Mouse (Mus musculus) heart, adult 2 months (tissue): ENCODE results near the gene Xrcc5. TPM values are rescaled to one million over a fixed set of nuclear protein-coding genes. Genes with fewer than 3 reads are reported as not detected.
A peak's percentile ranks its signal among the peaks of the same experiment; 100 is the strongest.

Source experiments
- DNase-seq, 2 experiments: peaks; one replicate each; pipeline ENCODE4 v3.0.0; 2021
- H3K27ac ChIP-seq: fragments of 200-600 bp; 2 replicates; pipeline ENCODE4 v1.8.1; 2022
- H3K27me3 ChIP-seq: fragments of 200-500 bp; 2 replicates; pipeline ENCODE4 v1.6.1; 2012; ENCODE audit warnings: mild to moderate bottlenecking, low read length, inconsistent platforms, mixed read lengths; ENCODE audit not compliant: control insufficient read depth, insufficient read depth
- H3K36me3 ChIP-seq: fragments of 200-500 bp; 2 replicates; pipeline ENCODE4 v1.6.1; 2012; ENCODE audit warnings: low read length, inconsistent platforms; ENCODE audit not compliant: control insufficient read depth, insufficient read depth
- H3K4me1 ChIP-seq: fragments of 200-500 bp; 2 replicates; pipeline ENCODE4 v1.6.1; 2011; ENCODE audit warnings: low read length; ENCODE audit not compliant: control insufficient read depth, insufficient read depth
- H3K4me3 ChIP-seq: fragments of 200-600 bp; 2 replicates; pipeline ENCODE4 v1.8.1; 2022
- H3K79me2 ChIP-seq: fragments of 200-500 bp; replicated peaks from 2 replicates; pipeline ENCODE4 v1.6.1; 2012; ENCODE audit warnings: mild to moderate bottlenecking, inconsistent platforms, low read length, moderate library complexity, mixed read lengths; ENCODE audit not compliant: control insufficient read depth, insufficient read depth
- H3K9ac ChIP-seq: fragments of 200-500 bp; 2 replicates; pipeline ENCODE4 v1.6.1; 2012; ENCODE audit warnings: low read depth, mild to moderate bottlenecking, control low read depth, inconsistent platforms, low read length, mixed read lengths
- CTCF ChIP-seq: fragments of 200-600 bp; IDR thresholded peaks from 2 replicates; pipeline ENCODE4 v1.8.1; 2022; ENCODE audit warnings: antibody characterized with exemption, mild to moderate bottlenecking, moderate library complexity
- EP300 ChIP-seq: fragments of 200-500 bp; IDR thresholded peaks from 2 replicates; pipeline ENCODE4 v1.6.1; 2011; ENCODE audit warnings: low read depth, low read length, control low read depth; ENCODE audit not compliant: insufficient read depth
- POLR2A ChIP-seq: fragments of 200-500 bp; IDR thresholded peaks from 2 replicates; pipeline ENCODE4 v1.6.1; 2011; ENCODE audit warnings: mild to moderate bottlenecking, low read depth, low read length, control low read depth; ENCODE audit not compliant: insufficient read depth
- WGBS: fragments of 180-500 bp; shearing (Covaris S2); methylation state at CpG from one replicate; pipeline ENCODE4 v1.1.7; 2018; 5-methylcytosine and 5-hydroxymethylcytosine counted together
- intact Hi-C: fragments of 180-260 bp; cut with DNase I; formaldehyde crosslinking; loops from one replicate; pipeline ENCODE4 v1.15.1; 2025
- polyA plus RNA-seq: library from polyadenylated mRNA; depleted of rRNA; stranded (reverse); fragments of >200 nt; gene quantifications from 2 replicates; pipeline ENCODE4 v1.2.3, GENCODE M21; 2012; rRNA removed
- total RNA-seq, 2 experiments: library from RNA; stranded (reverse); gene quantifications; 2 replicates each; pipeline ENCODE4 v1.2.3; 2021

The Xrcc5 gene
- total and polyA plus RNA-seq, 3 experiments, result 3.6 to 16.2 (median 14.1) TPM

DNA sequence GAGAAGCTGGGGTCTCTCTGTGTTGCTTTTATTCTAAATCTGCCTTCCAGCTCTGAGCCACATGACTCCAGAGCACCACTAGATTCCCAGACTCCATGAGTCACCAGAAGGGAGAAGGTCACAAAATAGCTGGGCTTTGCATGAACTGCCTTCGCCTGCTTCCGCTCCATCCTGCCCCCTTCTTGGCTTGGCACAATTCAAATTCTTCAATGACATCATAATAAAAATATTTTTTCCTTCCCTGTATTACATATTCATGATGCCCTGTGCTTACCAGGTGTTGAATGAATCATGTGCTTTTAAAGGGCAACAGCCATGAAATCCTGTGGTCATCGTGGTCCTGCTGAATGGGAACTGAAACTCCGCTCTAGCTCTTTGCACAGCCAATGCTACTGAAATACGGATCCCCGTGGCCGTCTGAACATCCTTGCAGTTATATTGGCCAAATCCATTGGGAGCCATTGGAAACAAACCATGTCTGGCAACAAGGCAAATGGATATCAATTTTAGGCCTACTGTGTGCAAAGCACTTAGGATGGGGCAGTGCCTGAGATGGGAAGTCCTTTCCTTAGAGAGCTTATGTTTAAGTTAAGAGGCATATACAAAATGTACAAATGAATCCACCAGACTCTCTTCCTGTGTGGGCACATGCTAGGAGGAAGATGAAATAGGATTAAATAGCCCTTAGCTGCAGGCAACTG, 122.0 kb downstream of the Xrcc5 start:
- Histone ChIP-seq H3K27ac (no peak overlapping the region), H3K4me1 (no peaks in the 10 kb centered on the region), H3K9ac (no peak overlapping the region), H3K4me3 (no peak overlapping the region), H3K27me3 (no peaks in the 10 kb centered on the region), H3K36me3 (no peaks in the 10 kb centered on the region), H3K79me2 (no peaks in the 10 kb centered on the region)
- no peak for DNase-seq
- WGBS, result 87% methylated on average over 7 of the region's 7 CpGs
- intact Hi-C loops, result no loop called here
- TF ChIP-seq EP300 (no peak), CTCF (no peak), POLR2A (no peak)

DNA sequence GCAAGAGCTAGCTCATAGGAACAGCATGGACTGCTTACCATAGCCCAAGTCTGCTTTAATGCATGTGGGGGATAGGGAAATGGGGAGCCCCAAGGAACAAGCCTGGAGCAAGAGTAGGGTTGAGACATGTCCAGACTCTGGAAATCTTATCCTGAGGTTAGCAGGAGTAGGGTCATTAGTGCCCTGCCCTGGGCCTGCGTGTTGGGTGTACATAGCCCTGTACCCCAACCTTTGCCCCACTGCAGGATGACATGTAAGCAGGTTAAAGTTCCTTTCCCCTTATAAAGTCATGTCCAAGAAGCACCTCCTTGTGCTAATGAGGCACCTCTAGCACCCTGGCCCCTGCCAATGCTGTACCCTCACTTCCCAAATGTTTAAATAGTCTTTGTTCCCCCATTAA, 125.4 kb downstream of the Xrcc5 start:
- DNase-seq, result no peak
- Histone ChIP-seq H3K36me3 (no peaks in the 10 kb centered on the region), H3K9ac (no peak overlapping the region), H3K79me2 (no peaks in the 10 kb centered on the region), H3K27ac (no peak overlapping the region), H3K4me3 (no peak overlapping the region), H3K4me1 (no peaks in the 10 kb centered on the region), H3K27me3 (no peaks in the 10 kb centered on the region)
- WGBS, result 83% methylated on average over 1 of the region's 1 CpGs
- intact Hi-C loops, result loop anchor here (10.0 kb wide), 1 partner anchor 142 kb away; no protein-coding TSS in a partner anchor
- TF ChIP-seq EP300 (no peak), CTCF (no peak), POLR2A (no peak)

DNA sequence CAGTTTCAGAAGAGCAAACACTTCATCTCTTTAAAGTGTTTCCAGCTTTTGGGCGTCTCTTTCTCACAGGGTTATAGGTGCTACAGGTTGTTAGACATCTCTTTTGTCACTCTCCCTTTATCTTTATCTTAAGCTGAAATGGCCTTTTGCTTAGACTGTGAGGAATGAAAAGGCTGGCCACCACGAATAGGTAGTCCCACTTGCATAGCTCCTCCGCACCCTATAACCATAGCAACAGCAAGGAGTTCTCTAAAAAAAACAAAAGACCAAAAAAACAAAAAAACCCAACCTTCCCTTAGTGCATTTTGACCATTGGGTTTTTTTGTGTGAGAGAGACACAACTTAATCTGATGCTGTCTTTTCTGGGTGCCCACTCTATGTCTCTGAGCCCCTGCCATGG, 127.3 kb downstream of the Xrcc5 start:
- Histone ChIP-seq H3K27me3 (no peaks in the 10 kb centered on the region), H3K27ac (no peak overlapping the region), H3K79me2 (no peaks in the 10 kb centered on the region), H3K36me3 (no peaks in the 10 kb centered on the region), H3K4me3 (no peak overlapping the region), H3K4me1 (no peaks in the 10 kb centered on the region), H3K9ac (no peak overlapping the region)
- TF ChIP-seq CTCF, result no peak
- no peak for DNase-seq
- intact Hi-C loops, result loop anchor here (10.0 kb wide), 1 partner anchor 140 kb away; no protein-coding TSS in a partner anchor
- 70% methylated on average over 3 of the region's 3 CpGs for WGBS

DNA sequence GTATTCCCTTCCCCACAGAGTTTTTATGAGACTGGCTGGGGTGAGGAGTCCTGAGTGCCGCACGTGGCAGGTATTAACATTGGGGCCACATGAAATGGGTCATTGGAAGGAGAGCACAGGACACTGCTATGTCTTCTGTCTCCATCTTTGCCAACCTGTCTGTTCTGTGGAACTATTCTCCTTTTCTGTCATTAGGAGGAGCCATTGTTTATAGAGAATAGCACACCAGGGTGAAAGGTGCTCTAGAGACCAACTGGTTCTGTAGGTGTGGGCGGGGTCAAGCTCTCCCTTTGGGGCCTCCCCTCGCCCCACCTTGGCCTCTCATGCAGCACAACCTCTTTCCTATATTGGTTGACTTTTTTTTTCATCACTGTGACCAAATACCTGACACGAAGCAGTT, 129.7 kb downstream of the Xrcc5 start:
- Histone ChIP-seq H3K27me3 (no peaks in the 10 kb centered on the region), H3K4me3 (no peak overlapping the region), H3K79me2 (no peaks in the 10 kb centered on the region), H3K9ac (no peak overlapping the region), H3K36me3 (no peaks in the 10 kb centered on the region), H3K4me1 (no peaks in the 10 kb centered on the region), H3K27ac (no peak overlapping the region)
- WGBS, result 69% methylated on average over 5 of the region's 5 CpGs
- DNase-seq, result no peak
- TF ChIP-seq CTCF (0 out of 2 replicates have a peak, but pooled peaks have one; percentile 11), EP300 (no peak)
- intact Hi-C loops, result loop anchor here (10.0 kb wide), 1 partner anchor 138 kb away; no protein-coding TSS in a partner anchor

DNA sequence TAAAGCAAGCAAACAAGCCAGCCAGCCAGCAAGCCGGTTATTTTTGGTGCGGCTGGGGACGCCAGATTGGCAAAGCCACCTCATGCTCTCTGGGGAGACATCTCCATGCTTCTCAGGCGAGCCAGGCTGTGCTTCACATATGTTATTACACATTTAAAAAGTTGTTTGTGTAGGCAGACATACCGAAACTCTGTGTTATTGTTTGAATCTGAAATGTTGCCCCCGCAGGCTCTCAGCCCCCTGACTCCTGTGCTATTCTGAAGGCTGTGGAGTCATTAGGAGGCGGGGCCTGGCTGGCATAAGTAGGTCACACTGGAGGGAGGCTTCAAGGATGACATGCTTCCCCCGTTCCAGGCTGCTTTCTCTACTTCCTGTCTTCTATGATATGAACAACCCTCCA, 131.9 kb downstream of the Xrcc5 start:
- no peaks in the 10 kb centered on the region for H3K79me2 ChIP-seq
- H3K27me3 ChIP-seq, result no peaks in the 10 kb centered on the region
- DNase-seq, result peak; percentile 19 to 28
- no peak overlapping the region for H3K9ac ChIP-seq
- intact Hi-C loops, result loop anchor here (10.0 kb wide), 1 partner anchor 136 kb away; no protein-coding TSS in a partner anchor
- peak overlapping the region; percentile 26; the same call in 1 of the 2 replicates for H3K27ac ChIP-seq
- TF ChIP-seq EP300 (no peak), POLR2A (no peak), CTCF (no peak)
- H3K36me3 ChIP-seq, result no peaks in the 10 kb centered on the region
- 41% methylated on average over 8 of the region's 8 CpGs for WGBS
- no peak overlapping the region for H3K4me3 ChIP-seq
- no peaks in the 10 kb centered on the region for H3K4me1 ChIP-seq

DNA sequence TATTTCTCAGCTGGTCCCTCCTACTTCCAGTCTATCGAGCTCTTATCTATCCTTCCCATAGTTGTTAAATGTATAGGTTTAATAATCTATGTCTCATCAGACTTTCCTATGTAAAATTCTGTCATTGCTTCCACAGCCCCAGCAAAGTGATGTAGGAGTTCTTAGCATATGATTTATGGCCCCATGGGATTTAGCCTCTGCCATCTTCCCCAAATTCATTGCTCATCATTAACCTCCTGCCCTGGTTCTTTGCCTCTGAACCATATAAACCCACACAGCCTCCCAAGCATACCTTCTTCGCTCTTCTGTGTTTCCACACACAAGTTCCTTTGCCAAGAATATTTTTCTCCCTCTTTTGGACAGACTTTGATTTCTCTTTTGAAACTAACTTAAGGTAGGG, 135.5 kb downstream of the Xrcc5 start:
- no peaks in the 10 kb centered on the region for H3K36me3 ChIP-seq
- no peaks in the 10 kb centered on the region for H3K4me1 ChIP-seq
- TF ChIP-seq CTCF (no peak), EP300 (no peak), POLR2A (no peak)
- no peaks in the 10 kb centered on the region for H3K79me2 ChIP-seq
- H3K27ac ChIP-seq, result no peak overlapping the region
- 80% methylated on average over 2 of the region's 2 CpGs for WGBS
- no peak for DNase-seq
- no peak overlapping the region for H3K4me3 ChIP-seq
- H3K9ac ChIP-seq, result no peak overlapping the region
- intact Hi-C loops, result no loop called here
- H3K27me3 ChIP-seq, result no peaks in the 10 kb centered on the region

Other genes with a start within 250 kb of the Xrcc5 start
- 10 to 100 TPM; 31.1 to 34.8 TPM for gene Mreg, start 95.1 kb upstream of the Xrcc5 start, total RNA-seq
- 14.9 and 18.3 TPM in 2 replicates for gene Mreg, start 95.1 kb upstream of the Xrcc5 start, polyA plus RNA-seq
- gene Pecr, start 23.1 kb upstream of the Xrcc5 start, total RNA-seq, result 10 to 100 TPM in 1 of 2 experiments, 1 to 10 TPM in 1; 8.7 to 10.0 TPM
- gene Pecr, start 23.1 kb upstream of the Xrcc5 start, polyA plus RNA-seq, result 10.9 and 13.5 TPM in 2 replicates
- under 1 TPM in 1 of 2 experiments, not detected in 1; 0.16 TPM for gene Tmem169, start 23.1 kb upstream of the Xrcc5 start, total RNA-seq
- 0.04 and 0.06 TPM in 2 replicates for gene Tmem169, start 23.1 kb upstream of the Xrcc5 start, polyA plus RNA-seq
- gene March4, start 229.5 kb downstream of the Xrcc5 start, total RNA-seq, result not detected
- gene March4, start 229.5 kb downstream of the Xrcc5 start, polyA plus RNA-seq, result 0.12 TPM in 1 of 2 replicates, not detected in the other